Mouse (Mus musculus) lung, postnatal 25 days (tissue): ENCODE data around the gene Cuedc2.

Experiments
- DNase-seq: peaks from one replicate; pipeline ENCODE4 v3.0.0; 2022; ENCODE audit warnings: low spot score

Gene Cuedc2

DNA sequence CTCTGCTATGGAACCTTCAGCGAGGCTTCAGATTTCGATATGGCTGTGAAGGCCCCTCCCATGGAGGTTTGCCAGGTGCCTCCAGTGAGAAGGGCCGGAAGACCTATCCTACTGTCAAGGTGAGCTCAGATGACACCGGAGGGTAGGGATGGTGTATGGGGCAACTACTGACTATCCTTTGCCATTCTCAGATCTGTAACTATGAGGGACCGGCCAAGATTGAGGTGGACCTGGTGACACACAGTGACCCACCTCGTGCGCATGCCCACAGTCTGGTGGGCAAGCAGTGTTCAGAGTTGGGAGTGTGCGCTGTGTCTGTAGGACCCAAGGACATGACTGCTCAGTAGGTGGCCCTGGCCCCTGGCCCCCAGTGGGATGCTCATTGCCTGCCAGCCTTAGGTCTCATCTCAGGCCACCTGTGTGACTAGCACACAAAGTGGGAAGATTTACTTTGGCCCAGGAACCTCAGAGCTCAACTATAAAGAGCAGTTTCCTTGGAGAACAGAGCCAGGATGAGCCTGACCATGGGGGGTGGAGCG lies 31.7 kb downstream of the Cuedc2 start:
- DNase-seq = no peak

DNA sequence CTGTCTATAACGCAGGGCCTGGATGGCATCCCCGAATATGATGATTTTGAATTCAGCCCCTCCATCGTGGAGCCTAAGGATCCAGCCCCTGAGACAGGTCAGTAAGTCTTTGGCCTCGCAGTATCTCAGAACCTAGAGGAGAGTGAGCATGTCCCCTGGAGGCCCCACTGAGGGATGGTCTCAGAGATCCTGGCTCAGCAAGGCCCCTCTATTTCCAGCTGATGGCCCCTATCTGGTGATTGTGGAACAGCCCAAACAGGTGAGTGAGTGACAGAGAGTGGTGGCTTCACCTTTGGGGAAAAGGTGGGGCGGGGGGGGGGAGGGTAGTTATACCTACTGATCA lies 32.3 kb downstream of the Cuedc2 start:
- DNase-seq = no peak

DNA sequence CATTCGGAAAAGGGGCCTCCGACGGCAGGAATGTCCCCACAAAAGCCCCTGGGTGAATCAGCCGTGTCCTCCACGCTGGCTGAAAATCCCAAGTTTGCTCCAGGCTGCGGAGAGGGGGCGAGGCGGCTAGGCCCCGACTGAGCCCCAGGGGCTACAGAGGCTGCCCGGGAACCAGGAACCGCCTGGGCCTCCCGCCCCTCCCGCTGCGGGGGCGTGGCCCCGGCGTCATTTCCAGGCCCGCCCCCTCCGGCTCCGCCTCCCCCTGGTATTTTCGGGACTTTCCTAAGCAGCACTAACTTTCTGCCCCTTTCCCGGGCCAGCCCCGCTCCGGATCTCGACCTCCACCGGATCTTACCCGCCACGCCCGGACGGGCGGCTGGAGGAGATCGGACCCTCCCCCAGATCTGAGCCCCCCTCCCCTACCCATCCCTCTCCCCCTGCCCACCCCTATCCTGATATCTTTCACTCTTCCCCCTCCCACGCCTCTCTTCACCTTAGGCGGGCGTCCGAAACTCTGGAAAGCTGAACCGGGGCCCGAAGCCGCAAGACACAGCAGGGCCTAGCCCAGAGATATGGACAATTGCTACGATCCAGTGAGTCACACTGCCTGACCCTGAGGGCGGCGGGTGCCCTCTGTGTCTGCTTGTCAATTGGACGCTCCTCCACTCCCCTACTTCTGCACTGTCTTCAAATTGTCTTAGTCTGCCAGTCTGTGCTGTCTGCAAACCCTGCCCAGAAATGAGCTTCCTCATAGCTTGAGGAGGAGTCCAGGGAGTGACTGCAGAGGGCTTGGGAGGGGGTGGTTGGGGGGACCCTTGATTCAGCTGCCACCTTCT lies 32.9 kb downstream of the Cuedc2 start:
- DNase-seq = peak; percentile 88

DNA sequence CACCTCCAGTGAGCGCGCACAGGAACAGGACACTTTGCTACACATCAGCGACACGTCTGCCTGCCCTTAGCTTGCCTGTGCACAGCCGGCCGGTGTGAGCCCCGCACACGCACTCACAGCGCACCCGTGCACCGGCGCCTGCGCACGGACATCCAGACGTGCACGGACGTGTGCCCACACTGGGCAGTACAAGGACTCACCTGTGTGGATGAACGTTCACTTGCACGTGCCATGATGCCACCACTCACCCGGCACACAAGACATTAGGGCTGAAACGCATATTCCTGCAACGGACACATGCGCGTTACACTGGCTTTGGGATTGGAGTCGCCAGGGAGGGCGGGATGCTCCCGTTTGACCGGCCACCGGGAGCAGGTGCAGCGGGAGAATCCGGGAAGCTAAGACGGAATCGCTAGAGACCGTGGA lies 33.6 kb downstream of the Cuedc2 start:
- no peak for DNase-seq

DNA sequence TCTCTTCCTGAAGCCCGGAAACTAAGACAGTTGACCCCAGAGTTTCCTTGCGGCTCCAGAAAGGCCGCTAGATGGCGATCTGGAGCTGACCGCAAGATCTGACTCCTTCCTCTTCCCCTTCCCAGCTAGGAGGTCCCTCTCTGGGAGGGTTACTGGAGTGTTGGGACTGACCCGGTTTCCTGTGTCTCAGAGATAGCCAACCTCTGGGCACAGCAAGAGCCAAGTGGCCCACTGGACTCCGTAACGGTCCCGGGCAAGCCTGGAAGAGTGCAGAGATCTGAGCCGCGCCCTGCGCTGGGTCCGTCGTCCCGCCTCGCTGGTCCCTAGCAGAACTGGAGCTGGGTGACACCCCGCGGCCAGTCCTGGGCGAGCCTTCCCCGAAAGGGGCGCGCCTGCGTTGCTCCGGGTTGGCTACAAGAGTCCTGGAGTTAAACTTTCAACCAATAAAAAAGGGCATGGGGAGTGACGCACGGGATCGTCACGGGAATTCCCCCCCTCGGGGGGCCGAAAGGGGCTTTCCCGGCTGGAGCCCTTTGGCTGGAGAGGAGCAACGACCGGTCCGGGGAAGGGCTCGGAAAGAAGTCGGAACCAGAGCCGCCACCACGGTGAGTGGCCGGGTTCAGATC lies 34.2 kb downstream of the Cuedc2 start, which contains the start of gene Nfkb2:
TSS of gene Nfkb2 (plus strand) at position 105 of the 626 bp plus-strand sequence.
- peak; percentile 97 for DNase-seq

DNA sequence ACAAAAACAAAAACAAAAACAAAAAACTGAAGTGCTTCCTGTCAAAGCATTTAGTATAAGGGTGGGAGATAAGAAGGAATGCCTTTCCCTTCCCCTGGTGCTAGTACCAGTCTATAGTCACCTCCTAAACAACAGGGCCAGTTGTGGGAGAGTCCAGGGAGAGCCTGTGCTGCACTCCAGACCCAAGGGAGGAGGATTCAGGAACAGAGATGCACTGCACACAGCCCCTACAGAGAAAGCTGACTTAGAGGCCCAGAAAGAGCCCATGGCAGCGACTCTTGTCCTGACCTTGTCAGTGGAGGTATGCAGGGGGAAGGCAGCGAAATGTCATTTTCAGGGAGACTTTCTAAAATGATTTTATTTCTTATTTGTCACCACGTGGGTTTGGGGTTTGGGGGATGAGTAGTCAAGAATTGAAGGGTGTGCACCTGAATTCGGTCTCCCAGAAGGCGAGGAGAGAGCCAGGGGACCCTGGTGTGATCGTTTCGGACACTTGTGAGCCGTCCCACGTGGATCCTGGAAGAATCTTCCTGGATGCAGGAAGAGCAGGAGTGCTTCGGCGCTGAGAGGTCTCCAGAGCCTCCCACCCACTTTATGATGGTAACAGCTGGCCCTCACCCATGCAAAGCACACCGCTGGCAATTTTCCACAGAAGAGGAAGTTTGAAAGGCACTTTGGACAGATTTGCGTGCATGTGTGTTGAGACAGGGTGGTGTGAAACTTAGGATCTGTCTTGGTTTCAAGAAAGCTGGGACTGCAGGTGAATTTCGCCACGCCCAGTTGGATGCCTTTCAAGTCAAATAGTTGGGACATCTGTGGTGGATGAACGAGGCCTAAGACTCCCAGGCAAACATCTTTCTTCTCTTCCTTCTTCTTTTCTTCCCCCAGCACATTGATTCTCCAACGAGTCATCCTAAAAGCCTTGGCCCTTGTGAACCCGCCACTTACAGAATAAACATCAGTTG lies 35.0 kb downstream of the Cuedc2 start:
- DNase-seq = no peak

DNA sequence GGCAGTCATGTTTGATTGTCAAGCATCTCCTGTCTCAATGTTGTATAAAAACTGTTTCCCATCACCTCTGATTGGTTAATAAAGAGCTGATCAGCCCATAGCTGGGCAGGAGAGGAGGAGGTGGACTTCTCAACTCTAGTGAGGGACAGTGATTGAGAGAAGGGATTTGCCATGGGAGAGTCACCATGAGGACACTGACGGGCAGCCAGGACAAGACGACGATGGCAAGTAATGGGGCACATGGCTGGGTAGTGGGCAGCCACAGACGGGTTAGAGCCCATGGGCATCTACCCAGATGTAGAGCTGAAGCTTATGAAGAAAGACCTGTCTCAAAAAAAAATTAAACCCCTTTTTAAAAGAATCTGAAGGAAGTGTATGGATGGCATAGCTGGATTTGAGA lies 36.0 kb downstream of the Cuedc2 start:
- no peak for DNase-seq

DNA sequence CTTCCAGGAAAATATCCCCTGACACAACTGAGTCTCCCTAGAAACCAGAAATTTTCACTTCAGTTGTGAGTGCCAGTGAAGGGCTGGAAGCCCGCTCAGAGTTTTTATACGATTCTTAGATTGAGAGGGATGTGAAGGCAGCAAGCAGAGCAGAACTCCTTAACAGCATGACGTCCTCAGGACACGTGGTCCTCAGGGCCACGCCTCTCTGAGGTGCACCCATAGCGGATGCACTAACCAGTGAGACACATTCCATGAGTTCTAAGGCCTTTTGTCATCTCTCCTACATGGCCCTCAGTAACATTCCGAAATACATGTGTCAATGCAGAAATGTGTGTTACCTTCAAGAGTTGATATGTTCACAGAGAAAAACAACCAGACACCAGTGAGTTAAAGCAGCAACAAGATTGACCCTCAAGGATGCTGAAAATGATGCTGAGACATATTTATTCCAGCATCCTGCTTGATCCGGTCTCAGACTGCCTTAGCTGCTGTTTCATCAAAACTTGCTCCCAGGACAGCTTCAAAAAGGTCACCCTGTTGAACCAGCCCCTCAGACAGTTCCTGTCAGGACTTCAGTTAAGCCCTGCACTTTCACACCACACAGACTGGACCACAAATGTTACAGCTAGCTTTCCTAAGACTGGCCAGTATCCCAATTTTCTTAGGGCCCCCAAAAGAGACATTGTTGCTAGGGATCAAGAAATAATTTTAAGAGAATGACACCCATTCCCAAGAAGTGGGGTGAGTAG lies 38.0 kb downstream of the Cuedc2 start:
- DNase-seq = no peak

DNA sequence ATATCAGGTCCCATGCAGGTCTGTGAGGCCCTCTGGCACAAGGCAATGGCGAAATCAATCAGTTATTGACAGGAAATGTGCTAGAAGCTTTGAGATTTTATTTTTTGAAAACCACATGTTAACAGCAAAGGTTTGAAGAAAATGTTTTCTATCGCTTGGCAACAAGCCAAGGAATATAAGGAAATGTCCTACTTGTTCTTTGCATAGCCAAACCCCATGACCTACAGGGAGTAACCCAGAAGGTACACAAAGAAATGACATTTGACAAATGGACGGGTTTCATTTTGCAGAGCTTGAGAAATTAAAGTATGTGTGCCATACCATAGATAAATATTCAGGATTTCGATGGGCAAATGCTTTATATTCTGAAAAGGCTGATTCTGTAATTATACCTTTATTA lies 41.6 kb downstream of the Cuedc2 start:
- no peak for DNase-seq

DNA sequence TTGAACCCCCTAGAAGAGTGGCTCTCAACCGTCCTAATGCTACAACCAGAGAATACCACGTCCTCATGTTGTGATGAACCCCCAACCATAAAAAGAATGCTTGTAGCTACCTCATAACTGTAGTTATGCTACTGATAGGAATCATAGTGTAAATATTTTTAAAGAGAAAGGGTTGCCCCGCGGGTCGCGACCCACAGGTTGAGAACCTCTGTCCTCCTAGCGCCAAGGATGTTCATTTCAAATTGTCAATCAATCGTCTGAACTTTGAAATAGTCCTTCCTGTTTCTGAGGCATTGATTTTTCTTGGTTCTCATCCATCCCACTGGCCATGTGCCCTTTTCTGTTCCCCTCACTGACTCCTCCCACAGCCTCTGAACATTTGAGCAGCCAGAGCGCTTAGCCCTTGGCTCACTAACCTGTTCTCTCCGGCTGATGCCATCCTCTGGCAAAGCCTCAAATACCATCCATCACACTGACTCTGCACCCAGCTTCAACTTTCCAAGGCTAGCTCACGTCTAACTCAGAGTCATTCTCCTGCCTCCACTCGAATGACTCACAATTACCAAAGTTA lies 47.9 kb downstream of the Cuedc2 start:
- no peak for DNase-seq

DNA sequence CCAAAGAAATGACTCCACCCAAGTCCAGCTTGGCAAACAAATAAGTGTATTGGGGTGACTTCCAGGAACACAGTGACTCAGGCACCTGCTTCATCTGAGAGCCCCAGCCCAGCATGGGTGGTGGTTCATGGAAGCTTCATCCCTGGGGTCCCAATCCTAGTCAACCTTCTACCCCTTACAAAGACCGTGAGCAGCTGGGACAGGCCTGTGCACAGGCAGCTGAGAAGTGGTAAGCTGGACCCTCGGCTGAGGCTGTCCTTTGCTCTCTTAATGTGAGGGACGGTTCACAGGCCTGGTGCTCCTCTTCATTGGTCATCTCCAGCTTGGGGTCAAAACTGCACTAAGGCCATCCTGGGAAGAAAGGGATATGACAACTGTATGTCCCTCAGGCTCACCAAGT lies 50.9 kb downstream of the Cuedc2 start:
- DNase-seq = no peak

DNA sequence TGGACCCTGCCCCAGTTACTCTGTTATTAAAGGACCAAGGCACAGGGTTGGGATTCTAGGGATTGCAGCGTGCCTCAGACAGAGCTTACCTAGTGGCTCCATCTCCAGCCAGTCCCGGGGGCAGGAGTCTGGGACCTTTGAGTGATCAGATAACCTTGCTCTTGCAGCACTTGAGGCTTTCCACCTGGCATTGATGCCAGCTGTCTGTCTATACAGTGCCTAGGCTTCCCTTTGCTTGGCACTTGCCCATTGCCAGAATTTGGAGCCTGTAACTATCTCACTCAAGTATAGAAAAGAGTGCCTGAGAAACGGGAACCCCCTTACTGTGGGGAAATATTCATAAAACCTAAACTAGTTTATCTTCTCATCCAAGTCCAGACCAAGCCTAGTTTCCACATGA lies 51.6 kb downstream of the Cuedc2 start:
- DNase-seq = no peak

DNA sequence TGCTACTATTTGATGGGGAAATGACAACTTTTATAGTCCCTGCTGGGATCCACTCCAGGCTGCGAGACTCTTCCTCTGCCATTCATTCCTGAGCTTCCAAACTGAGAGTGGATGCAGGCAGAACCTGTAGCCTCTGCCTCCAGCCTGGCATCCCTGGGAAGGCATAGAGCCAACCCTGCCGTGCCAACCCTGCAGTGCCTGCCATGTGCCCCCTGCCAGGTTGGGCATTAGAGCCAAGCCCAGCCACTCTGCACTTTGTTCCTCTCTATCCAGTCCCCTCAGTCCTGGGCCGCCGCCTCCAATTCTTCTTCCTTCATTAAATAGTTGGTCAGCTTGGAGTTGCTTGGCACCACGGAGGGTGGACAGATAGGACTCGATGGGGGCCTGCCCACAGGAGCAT lies 52.5 kb downstream of the Cuedc2 start:
- DNase-seq = no peak

DNA sequence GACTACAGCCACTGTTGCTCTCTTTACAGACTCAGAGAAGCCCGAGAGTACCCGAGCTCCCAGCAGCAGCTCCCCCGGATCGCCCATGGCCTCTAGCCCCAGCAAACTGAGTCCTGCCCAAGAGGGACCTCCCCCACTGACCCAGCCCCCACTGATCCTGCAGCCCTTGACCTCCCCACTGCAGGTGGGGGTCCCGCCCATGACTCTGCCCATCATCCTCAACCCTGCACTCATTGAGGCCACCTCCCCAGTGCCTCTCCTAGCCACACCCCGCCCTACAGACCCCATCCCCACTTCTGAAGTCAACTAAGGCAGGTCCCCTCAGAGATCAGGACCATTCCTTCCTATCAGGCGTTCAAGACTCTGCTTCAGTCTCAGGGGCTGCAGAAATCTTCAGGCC lies 52.9 kb downstream of the Cuedc2 start:
- DNase-seq = no peak

DNA sequence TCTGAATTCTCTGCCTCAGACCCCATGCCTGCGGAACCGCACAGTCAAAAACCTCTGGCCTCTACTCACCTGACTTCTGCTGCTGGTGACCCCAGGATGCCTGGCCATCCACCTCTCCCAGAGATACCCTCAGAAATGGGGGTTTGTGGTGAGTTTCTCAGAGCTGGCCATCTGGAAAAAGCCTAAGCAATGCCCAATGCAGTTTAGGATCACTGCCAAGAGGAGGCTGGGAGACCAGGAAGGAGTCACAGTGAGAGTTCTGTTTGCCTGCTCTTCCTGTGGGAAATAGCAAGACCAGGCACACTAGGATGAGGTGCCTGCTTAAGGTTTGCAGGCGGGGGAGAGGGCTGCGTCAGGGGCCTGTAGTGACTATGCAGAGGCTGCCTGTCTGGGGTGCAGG lies 53.8 kb downstream of the Cuedc2 start:
- DNase-seq = no peak

DNA sequence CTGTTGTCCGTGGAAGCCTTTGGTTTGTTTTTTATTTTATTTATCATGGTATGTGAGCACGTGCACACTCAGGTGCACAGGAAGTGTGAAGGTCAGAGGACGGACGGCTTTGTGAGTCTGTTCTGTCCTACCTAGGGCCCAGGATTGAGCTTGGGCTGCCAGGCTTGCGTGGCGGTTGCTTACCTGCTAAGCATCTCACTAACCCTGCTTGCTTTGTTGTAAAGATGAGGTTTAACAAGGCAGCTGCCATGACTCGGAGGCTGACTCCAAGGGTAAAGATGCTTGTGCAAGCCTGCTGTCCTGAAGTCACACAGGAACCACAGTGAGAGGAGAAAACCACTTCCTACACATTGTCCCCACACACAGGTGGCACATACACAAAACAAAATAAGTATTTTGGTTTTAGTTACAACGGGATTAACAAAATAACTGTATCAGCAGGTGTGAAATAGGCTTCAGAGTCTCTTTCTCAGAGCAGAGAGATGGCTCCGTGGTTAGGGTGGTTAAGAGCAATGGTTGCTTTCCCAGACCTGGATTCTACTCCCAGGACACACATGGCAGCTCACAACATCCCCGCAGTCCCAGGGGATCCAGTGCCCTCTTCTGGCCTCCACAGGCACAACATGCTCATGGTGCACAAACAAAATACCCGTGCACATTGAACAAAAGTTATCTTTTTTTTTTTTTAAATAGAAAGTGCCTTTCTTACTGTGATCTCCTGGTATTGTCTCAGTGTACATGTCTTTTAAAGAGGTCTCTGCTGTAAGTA lies 56.2 kb downstream of the Cuedc2 start:
- DNase-seq = no peak
